Mouse (Mus musculus): ENCODE results near the gene Ptprn2. TPM values are rescaled to one million over a fixed set of nuclear protein-coding genes. Genes with fewer than 3 reads are reported as not detected.
A peak's percentile ranks its signal among the peaks of the same experiment; 100 is the strongest.

Ptprn2 gene
- polyA plus RNA-seq, 1 experiment from 2014 or later: 0.08 TPM

GRCm38 (mm10) chr12:117255776-117256342 is 770.3 kb downstream of the Ptprn2 start:
- Histone ChIP-seq H3K9me3 (ENCODE audit: control insufficient read depth, low read length) (no peaks in the 10 kb centered on the region), H3K27ac (ENCODE audit: low read depth, low read length) (no peak overlapping the region), H3K4me1 (ENCODE audit: control insufficient read depth, insufficient read depth, low read length) (peaks cover 17% of the 10 kb centered on the region), H3K27me3 (ENCODE audit: control insufficient read depth, insufficient read depth, low read length) (no peaks in the 10 kb centered on the region), H3K9ac (ENCODE audit: low read depth, low read length) (no peak overlapping the region), H3K4me2 (replicated peaks; ENCODE audit: low read depth, low read length) (no peak overlapping the region), H3K36me3 (ENCODE audit: control insufficient read depth, insufficient read depth, low read length) (no peaks in the 10 kb centered on the region), H3K4me3 (ENCODE audit: low read length) (no peak overlapping the region)
- WGBS: 88% methylated on average over 2 of the region's 2 CpGs
- ATAC-seq (ENCODE audit: low FRiP score, low TSS enrichment): no peak

- Histone ChIP-seq H3K9ac (ENCODE audit: low read depth, low read length) (no peak overlapping the region), H3K4me2 (replicated peaks; ENCODE audit: low read depth, low read length) (no peak overlapping the region), H3K9me3 (ENCODE audit: control insufficient read depth, low read length) (no peaks in the 10 kb centered on the region), H3K4me3 (ENCODE audit: low read length) (no peak overlapping the region), H3K27me3 (ENCODE audit: control insufficient read depth, insufficient read depth, low read length) (no peaks in the 10 kb centered on the region), H3K36me3 (ENCODE audit: control insufficient read depth, insufficient read depth, low read length) (no peaks in the 10 kb centered on the region), H3K4me1 (ENCODE audit: control insufficient read depth, insufficient read depth, low read length) (peaks cover 13% of the 10 kb centered on the region), H3K27ac (ENCODE audit: low read depth, low read length) (no peak overlapping the region)
- no peak for ATAC-seq (ENCODE audit: low FRiP score, low TSS enrichment)
- 85% methylated on average over 5 of the region's 5 CpGs for WGBS
Measured at GRCm38 (mm10) chr12:117256849-117257204, 771.3 kb downstream of the Ptprn2 start.

GRCm38 (mm10) chr12:117257205-117257920 is 771.8 kb downstream of the Ptprn2 start:
- ATAC-seq (ENCODE audit: low FRiP score, low TSS enrichment): 0 out of 2 replicates have a peak, but pooled peaks have one; percentile 38
- Histone ChIP-seq H3K4me1 (ENCODE audit: control insufficient read depth, insufficient read depth, low read length) (peaks cover 8% of the 10 kb centered on the region; the same call in 1 of the 2 replicates), H3K9ac (ENCODE audit: low read depth, low read length) (no peak overlapping the region), H3K27me3 (ENCODE audit: control insufficient read depth, insufficient read depth, low read length) (no peaks in the 10 kb centered on the region), H3K4me2 (replicated peaks; ENCODE audit: low read depth, low read length) (no peak overlapping the region), H3K36me3 (ENCODE audit: control insufficient read depth, insufficient read depth, low read length) (no peaks in the 10 kb centered on the region), H3K27ac (ENCODE audit: low read depth, low read length) (no peak overlapping the region), H3K9me3 (ENCODE audit: control insufficient read depth, low read length) (no peaks in the 10 kb centered on the region), H3K4me3 (ENCODE audit: low read length) (no peak overlapping the region)
- 22% methylated on average over 20 of the region's 20 CpGs for WGBS

- H3K4me1 ChIP-seq (ENCODE audit: control insufficient read depth, insufficient read depth, low read length): 0 out of 2 replicates have a peak, but pooled peaks cover 6% of the 10 kb centered on the region
- H3K36me3 ChIP-seq (ENCODE audit: control insufficient read depth, insufficient read depth, low read length): no peaks in the 10 kb centered on the region
- no peak overlapping the region for H3K27ac ChIP-seq (ENCODE audit: low read depth, low read length)
- no peaks in the 10 kb centered on the region for H3K27me3 ChIP-seq (ENCODE audit: control insufficient read depth, insufficient read depth, low read length)
- H3K9ac ChIP-seq (ENCODE audit: low read depth, low read length): no peak overlapping the region
- ATAC-seq (ENCODE audit: low FRiP score, low TSS enrichment): no peak
- H3K4me3 ChIP-seq (ENCODE audit: low read length): no peak overlapping the region
- H3K4me2 ChIP-seq (replicated peaks; ENCODE audit: low read depth, low read length): no peak overlapping the region
- WGBS: 63% methylated on average over 12 of the region's 12 CpGs
- H3K9me3 ChIP-seq (ENCODE audit: control insufficient read depth, low read length): no peaks in the 10 kb centered on the region
Measured at GRCm38 (mm10) chr12:117257921-117258497, 772.5 kb downstream of the Ptprn2 start.

- Histone ChIP-seq H3K27ac (ENCODE audit: low read depth, low read length) (no peak overlapping the region), H3K4me3 (ENCODE audit: low read length) (no peak overlapping the region), H3K9ac (ENCODE audit: low read depth, low read length) (no peak overlapping the region), H3K4me1 (ENCODE audit: control insufficient read depth, insufficient read depth, low read length) (0 out of 2 replicates have a peak, but pooled peaks cover 6% of the 10 kb centered on the region), H3K9me3 (ENCODE audit: control insufficient read depth, low read length) (no peaks in the 10 kb centered on the region), H3K36me3 (ENCODE audit: control insufficient read depth, insufficient read depth, low read length) (no peaks in the 10 kb centered on the region), H3K4me2 (replicated peaks; ENCODE audit: low read depth, low read length) (no peak overlapping the region), H3K27me3 (ENCODE audit: control insufficient read depth, insufficient read depth, low read length) (no peaks in the 10 kb centered on the region)
- 68% methylated on average over 6 of the region's 6 CpGs for WGBS
- no peak for ATAC-seq (ENCODE audit: low FRiP score, low TSS enrichment)
Measured at GRCm38 (mm10) chr12:117260391-117261164, 775.1 kb downstream of the Ptprn2 start.

GRCm38 (mm10) chr12:117261165-117261440 is 775.6 kb downstream of the Ptprn2 start:
- ATAC-seq (ENCODE audit: low FRiP score, low TSS enrichment): no peak
- H3K27me3 ChIP-seq (ENCODE audit: control insufficient read depth, insufficient read depth, low read length): no peaks in the 10 kb centered on the region
- no peak overlapping the region for H3K9ac ChIP-seq (ENCODE audit: low read depth, low read length)
- H3K9me3 ChIP-seq (ENCODE audit: control insufficient read depth, low read length): no peaks in the 10 kb centered on the region
- no peaks in the 10 kb centered on the region for H3K36me3 ChIP-seq (ENCODE audit: control insufficient read depth, insufficient read depth, low read length)
- H3K27ac ChIP-seq (ENCODE audit: low read depth, low read length): no peak overlapping the region
- H3K4me2 ChIP-seq (replicated peaks; ENCODE audit: low read depth, low read length): no peak overlapping the region
- WGBS: 42% methylated on average over 3 of the region's 3 CpGs
- no peak overlapping the region for H3K4me3 ChIP-seq (ENCODE audit: low read length)
- H3K4me1 ChIP-seq (ENCODE audit: control insufficient read depth, insufficient read depth, low read length): 0 out of 2 replicates have a peak, but pooled peaks cover 6% of the 10 kb centered on the region

- no peaks in the 10 kb centered on the region for H3K9me3 ChIP-seq (ENCODE audit: control insufficient read depth, low read length)
- 91% methylated on average over 2 of the region's 2 CpGs for WGBS
- H3K9ac ChIP-seq (ENCODE audit: low read depth, low read length): no peak overlapping the region
- H3K4me3 ChIP-seq (ENCODE audit: low read length): no peak overlapping the region
- H3K27me3 ChIP-seq (ENCODE audit: control insufficient read depth, insufficient read depth, low read length): no peaks in the 10 kb centered on the region
- no peaks in the 10 kb centered on the region for H3K36me3 ChIP-seq (ENCODE audit: control insufficient read depth, insufficient read depth, low read length)
- 0 out of 2 replicates have a peak, but pooled peaks cover 4% of the 10 kb centered on the region for H3K4me1 ChIP-seq (ENCODE audit: control insufficient read depth, insufficient read depth, low read length)
- H3K4me2 ChIP-seq (replicated peaks; ENCODE audit: low read depth, low read length): no peak overlapping the region
- H3K27ac ChIP-seq (ENCODE audit: low read depth, low read length): no peak overlapping the region
- ATAC-seq (ENCODE audit: low FRiP score, low TSS enrichment): no peak
Measured at GRCm38 (mm10) chr12:117262003-117262402, 776.5 kb downstream of the Ptprn2 start.

GRCm38 (mm10) chr12:117263081-117263480 is 777.6 kb downstream of the Ptprn2 start:
- 78% methylated on average over 2 of the region's 2 CpGs for WGBS
- Histone ChIP-seq H3K4me2 (replicated peaks; ENCODE audit: low read depth, low read length) (no peak overlapping the region), H3K4me1 (ENCODE audit: control insufficient read depth, insufficient read depth, low read length) (no peaks in the 10 kb centered on the region), H3K4me3 (ENCODE audit: low read length) (no peak overlapping the region), H3K27ac (ENCODE audit: low read depth, low read length) (no peak overlapping the region), H3K36me3 (ENCODE audit: control insufficient read depth, insufficient read depth, low read length) (no peaks in the 10 kb centered on the region), H3K9ac (ENCODE audit: low read depth, low read length) (no peak overlapping the region), H3K9me3 (ENCODE audit: control insufficient read depth, low read length) (no peaks in the 10 kb centered on the region), H3K27me3 (ENCODE audit: control insufficient read depth, insufficient read depth, low read length) (no peaks in the 10 kb centered on the region)
- ATAC-seq (ENCODE audit: low FRiP score, low TSS enrichment): no peak

- H3K9me3 ChIP-seq (ENCODE audit: control insufficient read depth, low read length): no peaks in the 10 kb centered on the region
- ATAC-seq (ENCODE audit: low FRiP score, low TSS enrichment): no peak
- no peak overlapping the region for H3K4me2 ChIP-seq (replicated peaks; ENCODE audit: low read depth, low read length)
- no peak overlapping the region for H3K27ac ChIP-seq (ENCODE audit: low read depth, low read length)
- no peaks in the 10 kb centered on the region for H3K36me3 ChIP-seq (ENCODE audit: control insufficient read depth, insufficient read depth, low read length)
- H3K9ac ChIP-seq (ENCODE audit: low read depth, low read length): no peak overlapping the region
- 72% methylated on average over 1 of the region's 1 CpGs for WGBS
- H3K4me1 ChIP-seq (ENCODE audit: control insufficient read depth, insufficient read depth, low read length): no peaks in the 10 kb centered on the region
- no peak overlapping the region for H3K4me3 ChIP-seq (ENCODE audit: low read length)
- no peaks in the 10 kb centered on the region for H3K27me3 ChIP-seq (ENCODE audit: control insufficient read depth, insufficient read depth, low read length)
Measured at GRCm38 (mm10) chr12:117265211-117265610, 779.7 kb downstream of the Ptprn2 start.
